Mouse (Mus musculus) lung, postnatal 4 days (tissue): ENCODE measurements around the gene Gm45623.

ENCODE experiments used
- DNase-seq, 2 experiments: peaks; one replicate each; pipeline ENCODE4 v3.0.0; 2021

Gene Gm45623

DNA sequence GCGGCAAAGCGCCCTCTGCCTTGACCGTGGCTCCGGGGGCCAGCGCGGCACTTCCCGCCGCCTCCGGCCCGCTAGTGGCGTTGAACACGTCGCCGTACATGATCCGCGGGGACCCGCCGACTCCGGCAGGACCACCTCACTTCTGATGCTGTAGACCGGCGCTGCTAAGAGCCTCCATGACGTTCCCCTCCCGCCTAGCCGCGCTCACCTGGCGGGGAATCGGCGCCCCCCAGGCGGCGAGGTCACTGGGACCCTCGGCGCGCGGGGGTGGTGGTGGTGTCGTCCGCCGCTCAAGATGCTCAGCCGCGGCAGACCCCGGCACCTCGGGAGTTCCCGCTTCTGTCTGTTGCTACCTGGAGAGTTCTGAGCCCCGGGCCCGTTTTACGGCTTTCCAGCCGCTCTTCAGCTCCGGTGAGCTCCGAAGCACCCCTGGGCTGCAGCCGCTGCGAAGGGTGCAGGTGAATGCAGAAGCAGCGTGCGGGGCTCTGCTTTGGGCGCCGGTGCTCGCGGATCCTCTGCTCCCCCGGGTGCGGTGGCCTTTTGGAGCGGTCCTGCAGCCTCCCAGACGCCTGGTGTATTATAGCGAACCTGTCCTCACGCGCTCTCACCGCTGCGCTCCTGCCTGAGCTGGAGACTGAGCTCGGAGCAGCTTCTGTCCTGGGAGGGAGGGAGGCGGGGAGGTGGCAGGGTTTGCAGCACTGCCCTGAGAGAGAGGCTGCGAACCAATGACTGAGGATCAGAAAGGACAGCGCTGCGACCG lies at the start of gene Gm45623:
Gene Gm45623, minus strand, starts transcription at position 636 of the 760 bp plus-strand sequence.
- peak in 1 of 2 experiments; percentile 35 for DNase-seq

DNA sequence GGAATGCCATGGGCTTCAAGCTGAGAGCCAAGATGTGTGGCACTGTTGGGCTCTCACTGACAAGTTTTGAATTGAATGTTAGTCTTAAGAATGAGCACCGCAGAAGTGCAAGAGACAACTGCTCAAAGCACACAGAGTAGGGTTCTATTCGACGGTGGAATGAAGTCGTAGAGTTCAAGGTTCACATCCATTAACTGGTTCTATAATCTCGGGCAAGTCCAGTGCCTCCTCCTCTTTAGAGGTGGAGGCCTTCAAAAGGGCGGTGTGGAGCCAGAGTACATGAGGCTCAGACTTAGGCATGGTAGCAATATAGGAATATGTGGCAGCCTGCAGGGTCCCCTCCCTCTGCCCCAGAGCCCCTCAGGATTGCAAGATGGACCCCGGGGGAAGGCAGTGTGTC lies 43.8 kb upstream of the Gm45623 start:
- DNase-seq: no peak

DNA sequence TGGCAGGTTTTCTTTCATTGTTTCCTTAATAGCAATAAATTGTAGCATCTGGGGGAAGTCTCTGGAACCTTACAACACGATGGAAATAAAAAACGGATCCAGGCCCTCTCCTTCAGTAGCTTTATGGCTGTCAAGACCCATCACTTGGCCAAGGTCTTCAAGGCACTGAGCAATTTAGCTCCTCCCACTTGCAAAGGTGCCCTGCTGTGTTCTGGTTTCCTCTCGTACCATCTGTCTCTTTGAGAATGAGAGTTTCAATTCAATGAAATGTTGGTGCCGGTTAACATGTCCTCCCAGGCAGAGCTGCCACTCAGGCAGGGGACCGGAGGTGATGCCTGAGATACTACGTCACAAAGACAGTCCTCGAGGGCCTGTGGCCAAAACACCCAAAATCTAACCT lies 41.9 kb upstream of the Gm45623 start:
- DNase-seq: no peak

DNA sequence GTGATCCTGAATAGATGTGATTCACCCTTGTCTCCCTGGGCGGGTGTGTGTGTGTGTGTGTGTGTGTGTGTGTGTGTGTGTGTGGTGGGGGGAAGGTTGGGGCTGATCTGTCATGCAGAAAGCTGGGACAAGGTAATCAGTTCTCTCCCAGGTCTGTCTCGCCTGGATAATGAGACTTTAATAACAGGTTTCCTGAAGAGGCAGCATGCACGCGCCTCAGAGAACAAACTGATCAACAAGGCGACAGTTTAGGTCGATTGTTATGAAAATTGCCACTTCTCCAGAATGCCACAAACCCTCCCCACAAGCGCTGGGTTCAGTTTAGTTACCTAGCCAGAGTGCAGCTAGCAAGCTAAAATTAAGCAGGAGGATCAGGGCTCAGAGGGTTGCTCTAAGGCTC lies 40.8 kb upstream of the Gm45623 start:
- no peak for DNase-seq

DNA sequence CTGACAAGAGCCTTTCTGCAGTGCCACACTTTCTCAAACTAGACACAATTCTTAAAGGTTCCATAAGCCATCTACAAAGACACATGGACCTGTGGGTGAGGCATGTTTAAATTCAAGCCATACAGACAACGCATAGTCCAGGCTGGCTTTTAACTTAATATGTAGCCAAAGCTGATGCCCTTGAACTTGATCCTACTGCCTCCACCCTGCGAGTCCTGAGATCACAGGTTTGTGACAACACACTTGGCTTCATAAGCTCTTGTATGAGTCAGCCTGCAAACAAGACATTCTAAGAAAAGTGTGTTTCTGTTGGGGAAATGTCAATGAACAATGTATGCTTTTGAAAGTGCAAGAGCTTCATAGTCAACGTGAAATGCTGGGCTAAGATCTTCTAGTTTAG lies 39.2 kb upstream of the Gm45623 start:
- no peak for DNase-seq

DNA sequence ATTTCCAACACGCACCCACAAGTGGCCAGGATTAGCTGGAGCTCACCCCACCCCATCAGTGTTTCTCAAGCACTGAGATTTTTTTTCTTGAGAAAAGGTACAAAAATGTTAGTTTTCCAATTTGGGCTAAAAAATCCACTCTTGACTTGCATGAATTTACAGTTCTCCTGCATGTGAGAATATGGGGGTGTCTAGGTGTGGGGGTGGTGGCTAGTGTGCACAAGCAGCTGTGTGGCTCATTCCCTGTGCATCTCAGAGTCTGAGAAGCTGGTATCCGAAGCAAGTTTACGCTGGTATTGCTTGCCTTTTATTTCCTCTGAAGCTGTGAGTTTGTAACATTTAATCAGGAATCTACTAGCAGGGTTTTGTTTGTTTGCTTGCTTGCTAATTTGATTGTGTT lies 37.1 kb upstream of the Gm45623 start:
- DNase-seq: no peak

DNA sequence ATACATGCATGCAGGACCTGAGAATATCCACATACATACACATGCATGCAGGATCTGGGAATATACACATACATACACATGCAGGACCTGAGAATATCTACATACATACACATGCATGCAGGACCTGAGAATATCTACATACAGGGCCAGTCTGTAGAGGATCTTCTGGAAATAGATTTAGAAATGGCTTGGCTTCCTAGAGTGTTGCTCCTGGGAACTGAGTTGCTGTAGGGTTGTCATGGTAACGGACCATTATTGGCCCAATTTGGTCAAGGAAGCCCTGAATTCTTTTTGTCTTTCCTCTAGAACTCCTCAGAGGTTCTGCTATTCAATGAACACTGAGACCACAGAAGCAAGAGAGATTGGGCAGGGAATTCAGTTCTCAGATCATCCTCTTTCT lies 29.0 kb upstream of the Gm45623 start:
- DNase-seq: no peak

DNA sequence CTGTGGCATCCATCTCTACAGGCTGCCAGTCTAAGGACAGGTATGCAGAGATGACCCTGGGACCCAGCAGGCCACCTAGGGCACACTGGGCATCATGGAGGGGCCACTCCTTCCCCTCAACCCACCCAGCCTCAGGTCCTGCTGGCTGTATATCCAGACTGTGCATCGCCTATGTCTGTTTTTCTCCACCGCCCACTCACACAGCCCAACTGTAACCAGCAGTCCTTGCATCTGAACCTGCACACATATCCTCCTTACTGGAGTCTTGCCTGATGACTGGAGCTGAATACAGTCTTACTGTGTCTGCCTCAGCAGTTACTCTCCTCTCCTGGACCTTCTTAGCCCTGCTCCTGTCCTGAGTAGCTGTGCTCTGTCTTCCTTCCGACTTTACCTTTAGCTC lies 28.1 kb upstream of the Gm45623 start:
- no peak for DNase-seq

DNA sequence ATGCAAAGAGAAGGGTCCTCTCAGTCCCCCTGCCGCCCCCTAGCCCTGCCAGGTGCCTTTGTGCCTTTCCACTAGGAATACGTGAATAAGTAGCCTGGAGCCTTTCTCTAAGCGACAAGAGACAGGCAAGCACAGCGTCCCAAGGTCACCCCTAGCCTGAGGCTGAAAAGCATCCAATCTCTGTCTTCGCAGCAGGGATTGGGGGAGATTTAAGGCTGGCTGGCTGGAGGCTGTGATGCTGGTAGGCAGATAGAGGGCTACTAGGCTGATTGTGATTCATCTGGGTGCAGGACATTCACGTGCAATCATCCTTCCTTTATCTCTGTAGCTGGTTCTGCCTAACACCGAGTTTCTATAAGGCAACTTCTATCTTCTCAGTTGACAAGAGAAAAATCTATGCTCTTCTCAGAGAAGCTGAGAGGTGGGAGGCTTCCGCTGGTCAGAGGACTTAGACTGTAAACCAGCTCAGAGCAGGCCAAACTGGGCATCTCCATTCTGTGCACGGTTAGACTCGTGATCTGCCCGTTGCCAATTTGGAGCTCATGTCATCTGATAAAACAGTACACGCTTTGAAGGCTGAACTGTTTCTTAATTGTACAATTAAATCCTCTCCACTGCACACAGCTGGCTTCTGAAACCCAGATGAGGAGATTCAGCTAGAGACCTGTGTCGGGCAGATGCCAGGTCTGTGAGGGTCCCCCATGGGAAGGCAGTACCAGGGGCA lies 27.3 kb upstream of the Gm45623 start:
- DNase-seq: no peak

DNA sequence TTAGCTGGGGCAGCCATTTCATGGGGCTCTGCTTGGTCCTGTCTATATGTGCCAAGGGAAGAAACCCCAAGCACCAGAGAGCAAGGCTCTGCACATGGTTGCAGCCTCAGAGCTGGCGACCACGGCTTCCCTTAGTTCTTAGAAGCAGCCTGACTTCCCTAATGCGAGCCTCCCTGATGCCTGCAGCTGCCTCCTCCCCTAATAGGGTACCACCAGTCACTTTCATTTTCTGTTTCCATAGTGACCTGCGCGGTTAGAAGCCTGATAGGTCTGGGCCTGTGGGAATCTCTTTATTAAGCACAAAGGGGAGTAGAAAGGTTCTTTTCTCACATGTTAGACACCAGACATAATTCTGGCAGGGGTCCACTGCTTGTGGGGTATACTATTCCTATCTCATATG lies 20.7 kb upstream of the Gm45623 start:
- no peak for DNase-seq

DNA sequence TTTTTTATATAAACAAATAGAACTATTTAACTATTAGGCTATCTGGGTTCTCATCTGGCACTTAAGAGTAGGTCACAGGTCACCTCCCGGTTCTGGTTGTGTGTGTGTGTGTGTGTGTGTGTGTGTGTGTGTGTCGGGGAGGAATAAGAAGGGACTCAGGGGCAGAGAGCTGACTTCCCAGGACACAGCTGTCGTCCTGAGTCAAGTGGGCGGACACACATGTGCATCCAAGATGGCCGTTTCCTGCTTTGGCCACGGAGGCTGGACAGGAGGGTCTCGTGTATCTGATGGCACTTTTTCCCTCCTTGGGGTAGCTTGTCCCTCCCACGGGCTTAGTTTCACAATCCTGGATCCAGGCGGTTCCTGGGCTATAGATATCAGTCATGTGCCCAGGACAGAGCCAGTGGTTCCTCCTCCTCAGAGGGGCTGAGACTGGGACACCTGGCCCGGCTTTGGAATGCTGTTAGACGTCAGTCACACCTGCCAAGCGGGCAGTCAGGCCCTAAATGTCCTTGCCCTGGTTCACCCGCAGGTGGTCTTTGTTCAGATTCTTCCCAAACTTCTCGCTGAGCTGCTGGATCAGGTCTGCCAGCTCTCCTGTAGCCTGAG lies 19.7 kb upstream of the Gm45623 start:
- DNase-seq: no peak

DNA sequence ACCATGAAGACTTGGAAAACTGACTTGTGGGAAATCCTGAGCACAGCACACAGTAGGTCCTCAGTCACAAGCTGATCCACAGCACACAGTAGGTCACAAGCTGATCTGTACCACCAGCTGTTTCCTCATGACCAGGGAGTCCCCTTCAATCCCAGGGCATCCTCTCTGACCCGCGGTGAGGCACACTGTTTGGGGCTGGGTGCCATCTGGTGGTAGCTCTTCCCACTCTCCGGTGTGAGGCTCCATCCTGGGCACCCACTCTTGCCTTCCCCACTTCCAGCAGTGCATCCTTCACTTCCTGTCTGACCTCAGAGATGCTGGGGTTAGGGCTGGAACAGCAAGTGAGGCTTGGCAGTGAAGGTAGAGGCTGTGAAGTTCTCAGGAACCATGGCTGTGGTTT lies 19.0 kb upstream of the Gm45623 start:
- no peak for DNase-seq

DNA sequence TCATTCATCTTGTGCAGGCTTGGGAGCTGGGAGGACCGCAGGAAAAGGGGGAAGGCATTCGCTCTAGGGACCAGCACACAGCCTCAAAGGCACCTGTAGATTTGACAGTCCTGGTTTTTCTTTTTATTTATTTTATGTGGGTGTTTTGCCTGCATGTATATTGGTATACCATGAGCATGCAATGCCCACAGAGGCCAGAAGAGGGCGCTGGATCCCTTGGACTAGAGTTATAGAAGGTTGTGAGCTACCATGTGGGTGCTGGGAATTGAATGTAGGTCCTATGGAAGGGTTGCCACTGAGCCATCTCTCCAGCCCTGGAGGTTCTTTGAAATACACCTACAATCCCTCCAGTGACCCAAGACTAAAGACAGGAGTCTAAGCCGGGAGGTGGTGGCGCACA lies 17.2 kb upstream of the Gm45623 start:
- DNase-seq: no peak

DNA sequence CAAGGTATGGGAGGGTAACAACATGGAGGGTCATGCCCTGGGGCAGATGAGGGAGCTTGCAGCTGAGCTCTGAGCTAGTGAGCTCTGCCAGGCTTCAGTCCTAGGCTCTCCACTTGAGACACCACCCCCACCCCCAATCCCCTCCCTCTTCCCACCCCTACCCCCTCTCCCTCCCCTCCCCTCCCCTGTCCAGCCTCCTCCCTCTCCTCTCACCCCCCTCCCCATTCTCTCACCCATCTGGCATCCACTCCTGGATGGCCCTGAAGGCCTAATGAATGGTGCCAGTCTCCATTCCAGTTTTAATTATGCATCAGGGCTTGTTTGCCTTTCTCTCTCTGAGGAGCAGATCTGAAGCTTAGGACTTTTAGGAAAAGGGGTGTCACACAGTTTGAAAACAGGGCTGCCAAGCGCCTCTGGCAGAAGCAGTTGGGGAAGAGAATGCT lies 16.5 kb upstream of the Gm45623 start:
- no peak for DNase-seq

DNA sequence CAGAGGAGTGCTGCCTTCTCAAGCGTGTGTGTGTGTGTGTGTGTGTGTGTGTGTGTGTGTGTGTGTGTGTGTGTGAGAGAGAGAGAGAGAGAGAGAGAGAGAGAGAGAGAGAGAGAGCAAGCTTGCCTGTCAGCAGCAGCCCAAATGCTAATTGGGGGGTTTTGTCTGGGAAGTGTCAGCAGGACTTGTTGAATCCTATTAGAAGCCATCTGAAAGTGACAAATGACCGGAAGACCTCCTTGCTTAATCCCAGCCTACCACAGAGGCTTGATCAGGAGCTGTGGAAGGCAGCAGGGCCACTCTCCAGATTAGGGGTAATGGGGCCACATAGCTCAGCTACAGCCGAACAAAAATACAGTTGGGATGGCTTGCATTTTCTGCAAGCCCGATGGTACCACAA lies 15.8 kb upstream of the Gm45623 start:
- no peak for DNase-seq

DNA sequence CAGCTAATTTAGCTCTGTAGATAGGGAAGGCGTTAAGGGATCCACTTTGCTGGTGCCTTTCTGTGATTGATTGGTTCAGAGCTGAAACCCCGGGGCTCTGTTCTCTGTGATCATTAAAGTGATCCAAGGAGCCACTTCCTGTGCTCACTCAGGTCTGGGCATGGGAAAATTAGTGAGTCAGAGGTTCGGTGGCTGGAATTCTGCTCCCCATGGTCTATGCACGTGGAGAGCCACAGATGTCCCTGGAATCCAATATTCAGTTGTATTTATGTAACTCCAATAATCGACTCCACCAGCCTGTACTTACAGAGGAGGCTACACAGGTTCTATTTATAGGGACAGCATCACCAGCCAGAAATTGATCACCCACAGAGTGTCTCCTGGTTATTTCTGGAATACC lies 12.6 kb upstream of the Gm45623 start:
- DNase-seq: no peak

DNA sequence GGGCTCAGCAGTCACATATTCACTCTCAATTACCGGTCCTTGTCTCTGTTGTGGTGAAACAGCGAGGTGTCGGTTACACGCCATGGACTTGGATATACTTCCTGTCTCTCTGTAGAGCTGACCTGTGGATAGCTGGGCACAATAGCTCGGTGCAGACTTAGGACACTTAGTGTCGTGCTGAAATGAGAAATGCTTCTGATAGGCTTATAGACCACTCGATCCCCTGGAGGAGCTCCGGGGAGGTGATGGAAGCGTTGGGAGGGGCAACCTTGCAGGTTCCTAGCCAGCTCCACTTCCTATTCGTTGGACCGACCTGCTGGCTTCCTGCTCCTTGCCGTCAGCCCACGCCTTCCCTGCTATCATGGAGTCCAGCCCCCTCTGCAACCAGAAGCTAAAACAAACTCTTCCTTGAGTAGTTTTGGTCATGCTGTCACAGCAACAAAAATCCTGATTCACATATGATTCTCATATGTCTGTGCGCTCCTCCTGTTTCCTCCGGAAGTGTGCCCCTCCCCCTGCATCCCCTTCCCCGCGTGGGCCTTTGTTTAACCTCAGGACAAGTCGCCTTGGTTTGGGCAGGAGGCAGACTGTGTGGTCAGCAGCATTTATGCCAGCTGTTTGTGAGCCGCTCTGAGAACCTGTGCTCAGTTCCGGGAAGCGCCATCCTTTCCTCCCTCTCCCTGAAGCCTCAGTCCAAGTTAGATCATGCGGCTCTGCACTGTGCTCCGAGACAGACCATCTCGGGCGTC lies 11.8 kb upstream of the Gm45623 start:
- DNase-seq: peak; percentile 21 to 34

DNA sequence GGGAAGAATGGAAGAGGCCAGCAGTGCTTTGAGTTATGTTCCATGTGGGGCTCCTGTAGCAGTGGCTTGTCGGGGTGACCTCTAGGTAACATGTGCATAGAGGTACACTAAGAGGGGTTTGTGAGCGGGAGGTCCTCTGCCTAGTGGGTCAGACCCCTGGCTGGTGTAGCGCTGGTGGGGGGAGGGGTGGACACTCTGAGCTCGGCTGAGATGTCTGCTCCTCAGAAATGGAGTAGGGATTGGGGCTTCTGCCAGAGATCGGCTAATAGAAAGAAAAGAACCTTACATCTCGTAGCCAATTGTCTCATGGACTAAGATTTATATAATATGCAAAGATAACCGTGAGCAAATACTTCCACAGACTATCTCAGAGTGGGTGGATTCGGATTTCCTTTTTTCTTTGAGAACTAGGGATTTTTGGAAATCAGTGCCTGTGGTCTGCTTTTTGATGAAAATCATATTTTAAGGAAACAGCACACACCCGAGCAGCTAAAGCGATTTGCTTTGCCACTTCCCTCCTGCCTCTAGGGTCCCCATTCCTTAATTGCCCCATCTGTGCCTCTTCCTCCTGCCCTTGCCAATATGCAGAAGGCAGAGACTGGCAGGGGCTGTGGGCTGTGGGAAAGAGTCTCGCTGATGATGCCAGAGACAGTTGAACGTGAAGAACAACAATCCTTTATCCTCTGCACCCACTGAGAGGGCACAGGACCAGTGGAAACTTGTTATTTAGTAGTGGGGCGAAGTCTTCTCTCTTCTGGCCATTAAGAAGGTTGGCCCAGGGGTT lies 9.0 kb upstream of the Gm45623 start:
- no peak for DNase-seq

DNA sequence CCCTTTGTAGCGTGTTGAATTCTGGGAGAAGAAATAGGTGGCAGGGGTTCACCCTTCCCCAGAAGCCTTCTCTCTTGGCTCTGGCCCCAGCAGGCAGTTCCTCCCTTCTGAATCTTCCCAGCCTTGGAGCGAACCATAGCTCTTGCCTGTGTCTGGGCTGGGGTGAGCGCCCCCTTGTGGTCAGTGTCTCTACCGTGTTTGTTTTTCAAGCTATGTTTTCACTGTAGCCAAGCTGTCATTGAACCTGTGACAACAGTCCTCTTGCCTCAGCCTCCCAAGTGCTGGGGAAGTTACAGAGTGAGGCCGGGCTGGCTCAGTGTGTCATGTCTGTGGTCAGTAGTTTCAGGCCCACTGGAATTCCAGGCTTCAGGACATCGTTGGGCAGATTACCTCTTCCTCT lies 4.9 kb upstream of the Gm45623 start:
- peak; percentile 78 to 86 for DNase-seq

DNA sequence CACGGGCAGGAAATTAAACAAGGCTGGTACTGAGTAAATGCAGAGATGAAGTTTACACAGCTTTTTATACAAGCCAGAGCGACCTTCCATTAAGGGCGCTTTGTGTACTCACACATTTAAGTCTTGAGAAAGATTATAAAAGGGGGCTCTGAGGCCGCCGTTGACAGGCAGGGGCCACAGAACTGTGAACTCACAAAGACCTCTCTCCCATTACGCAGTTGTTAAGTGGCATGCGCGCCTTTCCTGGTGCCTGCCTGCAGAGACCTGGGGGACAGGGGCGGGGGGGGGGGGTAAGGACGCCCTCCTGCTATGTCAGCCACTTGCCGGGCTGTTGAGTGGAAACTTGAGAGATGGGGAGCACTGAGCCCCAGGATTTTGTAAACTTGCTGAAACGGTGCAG lies 3.6 kb upstream of the Gm45623 start:
- DNase-seq: no peak

DNA sequence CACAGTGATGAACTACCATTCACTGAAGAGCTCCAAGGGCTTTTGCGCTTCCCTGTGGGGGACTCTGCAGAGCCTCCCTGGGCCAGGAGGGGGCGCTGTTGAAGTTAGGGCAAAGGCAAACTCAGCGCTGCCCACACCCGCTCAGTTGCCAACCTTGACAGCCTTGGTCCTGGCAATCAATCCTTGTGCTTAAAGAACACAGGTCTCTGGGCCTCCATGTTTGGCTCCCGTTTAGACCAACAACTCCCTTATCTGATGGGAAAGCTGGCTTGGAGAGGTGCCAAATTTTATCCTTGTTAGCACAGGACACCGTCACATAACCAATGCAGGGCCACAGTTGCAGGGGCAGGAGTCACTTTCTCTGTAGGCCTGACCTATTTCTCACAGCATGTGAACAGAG lies 2.2 kb upstream of the Gm45623 start:
- peak; percentile 59 to 62 for DNase-seq

DNA sequence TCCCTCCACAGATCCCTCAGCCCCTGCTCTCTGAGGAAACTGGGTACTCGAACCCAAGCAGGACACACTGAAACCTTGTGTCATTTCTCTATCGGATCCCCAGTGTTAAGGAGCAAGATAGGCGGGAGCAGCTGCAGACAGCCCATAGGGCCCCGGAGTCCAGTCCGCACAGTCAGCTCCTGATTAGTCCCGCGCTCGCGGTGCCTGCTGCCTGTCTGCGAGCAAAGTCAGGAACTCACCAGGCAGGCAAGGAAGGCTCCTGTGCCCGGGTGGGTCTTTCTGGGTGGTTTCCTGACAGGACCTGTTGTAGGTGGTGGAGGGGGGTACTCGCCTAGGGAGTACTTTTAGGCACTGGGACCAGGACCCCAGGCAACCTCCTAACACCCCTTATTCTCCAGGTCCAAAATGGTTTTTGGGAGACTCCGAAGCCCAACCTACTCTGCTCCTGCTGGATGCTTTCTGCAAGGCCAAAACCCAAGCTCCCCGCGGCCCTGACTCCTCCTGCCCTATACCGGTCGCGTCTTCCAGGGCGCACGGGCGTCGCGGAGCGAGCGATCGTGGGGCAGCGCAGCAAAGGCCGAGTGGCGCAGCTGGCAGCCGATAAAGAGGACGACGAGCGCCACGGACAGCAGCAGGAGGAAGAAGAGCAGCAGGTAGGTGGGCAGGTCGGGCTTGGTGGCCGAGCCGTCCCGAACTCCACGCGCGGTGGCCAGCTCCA lies 994 bp downstream of the Gm45623 start:
- DNase-seq: peak; percentile 20 to 21
